19 mouse cellular contexts compared by ENCODE assay signal in the genomic region with DNA sequence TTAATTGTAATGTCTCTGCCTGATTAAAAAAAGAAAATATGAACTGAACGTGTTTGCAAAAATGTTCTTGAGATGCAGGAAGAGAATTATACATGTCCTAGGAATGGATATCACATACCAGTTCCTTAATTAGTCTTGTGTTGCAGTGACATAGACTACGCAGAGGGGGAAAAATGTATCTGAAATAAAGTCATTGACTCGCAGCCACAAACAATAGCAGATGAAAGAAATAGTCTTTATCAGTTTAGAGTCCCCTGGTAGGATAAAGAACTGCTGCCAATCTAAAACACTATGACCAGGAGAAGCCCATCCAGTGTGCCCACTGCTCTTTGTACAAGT.
"Had no signal": no experiment of that assay in that cellular context is flagged by ENCODE, and none has a peak within 500 bp of the region (broad histone marks: within the 10 kb centered on the region; RNA-seq: fewer than 3 reads in every experiment).

No protein-coding gene starts in this region.

- H3K36me3 ChIP-seq: limb, embryonic 12.5 days; liver, embryonic 13.5 days; lung, embryonic 15.5 days; neural tube, embryonic 12.5 days had no signal

- H3K9ac ChIP-seq: limb, embryonic 12.5 days; liver, embryonic 13.5 days; liver, postnatal 0 days; lung, embryonic 15.5 days; neural tube, embryonic 12.5 days had no signal

- H3K4me1 ChIP-seq: limb, embryonic 12.5 days; liver, embryonic 13.5 days; lung, embryonic 15.5 days; megakaryocyte, embryonic 14.5 days; neural tube, embryonic 12.5 days had no signal

- H3K27ac ChIP-seq: kidney, postnatal 0 days; limb, embryonic 12.5 days; liver, embryonic 13.5 days; lung, embryonic 15.5 days; macrophage; neural tube, embryonic 12.5 days; stomach, postnatal 0 days had no signal

- ATAC-seq: liver, postnatal 0 days had no signal

- DNase-seq: kidney, adult 9 months; kidney, postnatal 36 days; layer of hippocampus, adult 9-11 months; layer of hippocampus, postnatal 36 days; liver; liver, embryonic 13.5 days; liver, postnatal 0 days; lung, postnatal 14 days; right cerebral cortex, adult 18-20 months; right cerebral cortex, postnatal 25 days; thymus, postnatal 4 days had no signal

- H3K4me2 ChIP-seq: limb, embryonic 12.5 days; liver, embryonic 13.5 days; lung, embryonic 15.5 days had no signal

- H3K27me3 ChIP-seq: limb, embryonic 12.5 days; liver, embryonic 13.5 days; lung, embryonic 15.5 days; megakaryocyte, embryonic 14.5 days; neural tube, embryonic 12.5 days had no signal

- H3K9me3 ChIP-seq: limb, embryonic 12.5 days; lung, embryonic 15.5 days; neural tube, embryonic 12.5 days had no signal

- H3K4me3 ChIP-seq: limb, embryonic 12.5 days; liver, embryonic 13.5 days; lung, embryonic 15.5 days; megakaryocyte, embryonic 14.5 days; myocyte; neural tube, embryonic 12.5 days had no signal
